Mouse (Mus musculus): ENCODE data around the gene Stxbp2. TPM values are rescaled to one million over a fixed set of nuclear protein-coding genes. Genes with fewer than 3 reads are reported as not detected.

The Stxbp2 gene
- polyA plus RNA-seq (2012; fragmentation: generic; extraction: Trizol) = 1 to 10 TPM; 1.6 TPM

DNA sequence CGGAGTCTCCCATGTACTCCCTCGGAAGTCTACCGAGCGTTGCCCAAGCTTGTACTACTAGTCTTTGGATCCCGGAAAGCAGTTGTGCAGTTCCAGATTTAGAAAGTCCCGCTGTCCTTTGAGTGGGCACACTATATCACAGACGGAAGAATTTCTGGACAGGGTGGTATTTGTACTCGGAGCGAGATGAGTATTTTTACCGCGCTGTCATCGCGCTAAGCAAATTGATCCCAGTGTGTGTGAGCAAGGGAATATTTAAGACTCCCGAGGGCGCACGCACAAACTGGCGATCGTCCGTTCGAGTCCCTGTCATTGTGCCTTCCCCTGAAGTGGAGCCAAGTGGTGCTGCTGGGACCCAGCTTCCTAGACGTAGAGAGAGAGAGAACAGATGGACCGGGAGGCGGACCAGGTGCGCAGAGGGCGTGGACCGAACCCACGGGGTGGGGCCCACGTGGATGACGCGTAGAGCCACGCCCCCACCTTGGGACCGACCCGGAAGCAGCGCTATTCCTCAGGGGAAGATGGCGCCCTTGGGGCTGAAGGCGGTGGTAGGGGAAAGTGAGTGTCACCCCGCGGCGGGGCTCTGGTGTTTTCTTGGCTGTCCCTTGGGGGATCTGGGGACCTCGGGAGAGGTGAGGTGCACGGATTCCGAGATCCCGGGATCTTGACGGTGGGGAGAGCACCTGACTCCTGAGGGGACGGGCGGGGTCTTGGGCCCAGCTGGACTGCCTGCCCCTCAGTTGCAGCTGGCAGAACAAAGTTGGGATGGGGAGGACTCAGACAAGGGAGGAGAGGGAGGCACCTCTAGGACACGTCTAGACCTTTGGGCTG, at the start of gene Stxbp2:
Gene Stxbp2 (plus strand): TSS at position 309 of the 831 bp plus-strand sequence.

GRCm38 (mm10) chr8:3586993-3587390, 43.8 kb upstream of the Stxbp2 start, which contains the start of gene Camsap3:
TSS of gene Camsap3 (plus strand) at chr8:3587293.

GRCm38 (mm10) chr8:3621199-3621970, 9.4 kb upstream of the Stxbp2 start, which contains the start of the genes Xab2 and Pet100:
TSS of gene Xab2 (minus strand) at chr8:3621316.
TSS of gene Pet100 (plus strand) at chr8:3621548.

DNA sequence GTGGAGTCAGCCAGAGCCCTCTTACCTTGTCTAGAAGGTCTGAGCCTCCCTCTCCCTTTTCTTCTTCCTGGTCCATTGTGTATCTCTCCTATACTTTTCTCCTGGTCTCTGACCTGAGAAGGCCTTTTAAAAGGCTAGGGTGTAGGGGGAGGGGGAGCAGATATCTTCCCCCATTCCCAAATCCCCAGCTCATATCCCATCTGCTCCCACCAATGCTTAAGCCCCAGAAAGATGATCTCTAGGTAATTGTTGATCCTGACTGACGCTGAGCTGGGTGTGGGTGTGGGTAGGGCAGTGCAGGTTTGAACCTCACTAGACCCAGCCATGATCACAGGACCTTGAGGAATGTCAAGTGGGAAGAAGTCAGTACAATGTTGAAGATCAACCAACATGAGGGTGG, 5.3 kb upstream of the Stxbp2 start, which contains the start of gene Pcp2:
Gene Pcp2 (minus strand): TSS at position 101 of the 400 bp plus-strand sequence.

DNA sequence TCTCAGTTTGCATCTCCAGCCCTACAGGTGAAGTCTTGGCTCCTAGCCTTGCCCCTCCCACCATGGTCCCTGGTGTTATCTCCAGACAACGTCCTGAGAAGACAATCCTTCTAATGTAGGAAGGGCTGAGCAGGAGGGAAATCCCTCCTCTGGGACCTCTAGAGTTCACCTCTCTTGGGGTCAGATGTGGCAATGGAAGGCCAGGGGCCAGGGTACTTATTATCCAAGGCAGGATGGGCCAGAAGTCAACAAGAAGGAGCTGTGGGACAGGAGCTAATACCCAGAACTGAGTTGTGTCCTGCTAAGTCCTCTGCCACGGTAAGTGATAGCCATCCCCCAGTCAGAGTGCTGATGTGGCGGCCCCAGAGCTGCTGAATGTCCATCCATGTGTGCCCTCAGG, 24.8 kb downstream of the Stxbp2 start, which contains the start of gene Retn:
Gene Retn (plus strand): TSS at position 245 of the 400 bp plus-strand sequence.

DNA sequence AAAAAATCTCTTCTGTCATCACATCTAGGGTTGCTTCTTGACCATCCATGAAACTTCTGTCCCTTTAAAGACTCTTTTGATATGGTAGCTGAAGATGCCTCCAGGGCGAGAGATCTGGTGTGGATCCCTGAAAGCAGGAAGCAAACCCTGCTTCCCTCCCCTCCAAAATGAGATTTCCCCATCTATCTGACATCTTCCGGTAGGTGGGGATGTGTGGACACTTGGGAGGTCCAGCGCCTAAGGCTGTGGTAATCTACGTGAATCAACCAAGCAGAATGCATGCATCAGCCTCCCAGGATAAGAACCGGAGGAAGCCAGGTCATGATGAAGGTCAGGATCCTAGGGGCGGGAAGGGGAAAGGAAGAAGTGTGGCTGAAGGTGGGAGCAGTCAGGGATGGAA, 34.8 kb downstream of the Stxbp2 start, which contains the start of gene Mcemp1:
Gene Mcemp1 (plus strand): TSS at position 248 of the 400 bp plus-strand sequence.

DNA sequence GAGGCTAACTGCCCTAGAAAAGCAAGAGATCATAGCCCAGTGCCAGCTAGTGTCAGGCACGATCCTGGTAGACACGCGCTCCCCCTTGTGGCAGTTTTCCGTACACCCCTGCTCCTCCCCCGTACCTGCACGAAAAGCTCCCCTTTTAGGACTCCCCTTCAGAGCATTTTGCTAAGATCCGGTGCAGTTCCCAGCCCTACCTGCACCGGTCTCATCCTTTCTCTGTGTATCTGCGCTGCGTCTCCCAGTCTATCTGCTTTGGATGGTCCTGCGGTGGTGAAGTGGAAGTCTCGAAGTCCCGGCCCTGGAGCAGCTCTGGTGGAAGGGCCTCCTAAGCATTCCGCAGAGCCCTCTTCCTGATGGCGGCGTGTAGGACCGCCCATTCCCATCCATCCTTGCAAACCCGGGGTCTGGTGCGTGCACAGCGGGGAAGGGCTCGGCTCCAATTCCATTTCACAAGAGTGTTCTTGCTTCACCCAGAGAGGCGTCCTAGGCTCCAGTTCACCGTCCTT, 41.3 kb downstream of the Stxbp2 start, which contains the start of gene Fcor:
Gene Fcor (minus strand): TSS at position 383 of the 512 bp plus-strand sequence.

GRCm38 (mm10) chr8:3676131-3676992, 45.6 kb downstream of the Stxbp2 start, which contains the start of gene Trappc5:
TSS of gene Trappc5 (plus strand) at chr8:3676299.

Other genes starting within 250 kb of the Stxbp2 start
- gene Arhgef18, start 237.9 kb upstream of the Stxbp2 start, polyA plus RNA-seq (2012; fragmentation: generic; extraction: Trizol) = 10 to 100 TPM in 1 of 2 experiments, 1 to 10 TPM in 1; 5.3 to 13.2 TPM
- gene Pex11g, start 163.3 kb upstream of the Stxbp2 start, polyA plus RNA-seq (2012; fragmentation: generic; extraction: Trizol) = 1 to 10 TPM; 1.5 to 6.0 TPM
- gene Tex45, start 160.1 kb upstream of the Stxbp2 start, polyA plus RNA-seq (2012; fragmentation: generic; extraction: Trizol) = not detected
- 10 to 100 TPM; 37.6 to 70.1 TPM for gene Zfp358, start 137.8 kb upstream of the Stxbp2 start, polyA plus RNA-seq (2012; fragmentation: generic; extraction: Trizol)
- 10 to 100 TPM; 24.2 to 49.7 TPM for gene Mcoln1, start 130.5 kb upstream of the Stxbp2 start, polyA plus RNA-seq (2012; fragmentation: generic; extraction: Trizol)
- gene Pnpla6, start 115.6 kb upstream of the Stxbp2 start, polyA plus RNA-seq (2012; fragmentation: generic; extraction: Trizol) = 10 to 100 TPM in 1 of 2 experiments, 1 to 10 TPM in 1; 8.8 to 24.0 TPM
- under 1 TPM; 0.04 to 0.07 TPM for gene C330021F23Rik, start 63.0 kb upstream of the Stxbp2 start, polyA plus RNA-seq (2012; fragmentation: generic; extraction: Trizol)
- gene Camsap3, start 43.7 kb upstream of the Stxbp2 start, polyA plus RNA-seq (2012; fragmentation: generic; extraction: Trizol) = 1 to 10 TPM in 1 of 2 experiments, under 1 TPM in 1; 0.32 to 6.7 TPM
- gene Xab2, start 9.6 kb upstream of the Stxbp2 start, polyA plus RNA-seq (2012; fragmentation: generic; extraction: Trizol) = 10 to 100 TPM; 31.9 to 41.7 TPM
- gene Pet100, start 9.4 kb upstream of the Stxbp2 start, polyA plus RNA-seq (2012; fragmentation: generic; extraction: Trizol) = 100 to 1,000 TPM in 1 of 2 experiments, 10 to 100 TPM in 1; 93.7 to 124 TPM
- gene Pcp2, start 5.4 kb upstream of the Stxbp2 start, polyA plus RNA-seq (2012; fragmentation: generic; extraction: Trizol) = under 1 TPM; 0.06 to 0.09 TPM
- not detected for gene Retn, start 24.8 kb downstream of the Stxbp2 start, polyA plus RNA-seq (2012; fragmentation: generic; extraction: Trizol)
- not detected for gene Mcemp1, start 34.8 kb downstream of the Stxbp2 start, polyA plus RNA-seq (2012; fragmentation: generic; extraction: Trizol)
- 1 to 10 TPM; 1.4 to 5.9 TPM for gene Fcor, start 41.4 kb downstream of the Stxbp2 start, polyA plus RNA-seq (2012; fragmentation: generic; extraction: Trizol)
- gene Trappc5, start 45.3 kb downstream of the Stxbp2 start, polyA plus RNA-seq (2012; fragmentation: generic; extraction: Trizol) = 10 to 100 TPM; 31.8 to 37.4 TPM
- gene Fcer2a, start 63.2 kb downstream of the Stxbp2 start, polyA plus RNA-seq (2012; fragmentation: generic; extraction: Trizol) = under 1 TPM; 0.01 to 0.02 TPM
- gene Clec4g, start 89.7 kb downstream of the Stxbp2 start, polyA plus RNA-seq (2012; fragmentation: generic; extraction: Trizol) = not detected
- not detected for gene Cd209a, start 118.0 kb downstream of the Stxbp2 start, polyA plus RNA-seq (2012; fragmentation: generic; extraction: Trizol)
- gene Cd209e, start 223.4 kb downstream of the Stxbp2 start, polyA plus RNA-seq (2012; fragmentation: generic; extraction: Trizol) = not detected
- not detected for gene Cd209d, start 247.6 kb downstream of the Stxbp2 start, polyA plus RNA-seq (2012; fragmentation: generic; extraction: Trizol)

All from C3H10T1/2 (cell line).